In the genomic region with DNA sequence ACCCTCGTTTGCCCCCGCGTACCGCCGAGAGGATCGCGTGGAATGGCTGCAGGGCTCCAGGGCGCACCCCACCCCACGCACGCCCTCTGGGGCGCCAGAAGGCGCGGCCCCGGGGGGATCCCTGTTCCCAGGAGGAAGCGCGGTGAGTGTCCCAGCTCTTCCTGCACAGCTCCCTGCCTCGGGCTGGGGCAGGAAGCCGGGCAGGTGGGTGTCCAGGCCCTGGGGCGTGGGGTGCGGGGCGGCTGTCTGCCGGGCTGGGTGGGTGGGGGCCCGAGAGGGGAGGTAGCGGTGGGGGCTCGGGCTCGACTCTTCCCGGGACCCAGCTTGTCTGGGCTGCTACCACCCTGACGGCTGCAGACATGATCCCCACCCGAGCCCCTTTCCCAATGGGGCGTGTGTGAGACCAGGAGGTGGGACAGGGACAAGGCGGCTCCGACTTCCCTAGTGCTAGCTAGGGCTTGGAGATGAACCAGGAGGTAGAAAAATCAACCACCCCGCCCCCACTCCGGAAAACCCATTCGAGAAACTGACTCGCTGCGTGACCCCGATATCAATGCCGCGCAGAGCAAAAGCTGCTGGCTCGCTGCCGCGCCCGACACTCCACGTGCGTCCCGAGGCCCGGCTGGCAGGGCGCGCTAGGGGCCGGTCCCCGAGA, we compare ENCODE assay signal across 8 mouse cellular contexts.
DNase-seq lines count a peak whose midpoint lies in the region; ATAC-seq and TF ChIP-seq lines count a peak whose summit lies in the region.

No protein-coding gene starts in this region.

- H3K36me3 ChIP-seq in CH12.LX (replicated peaks in 1 of 2; ENCODE audit: control insufficient read depth in 1 of 2, insufficient read depth in 1 of 2, low read length in 1 of 2) = no peaks in the 10 kb centered on the region
- no peaks in the 10 kb centered on the region for H3K36me3 ChIP-seq in embryonic facial prominence, embryonic 13.5 days
- H3K36me3 ChIP-seq in heart, embryonic 13.5 days = no peaks in the 10 kb centered on the region
- no peaks in the 10 kb centered on the region for H3K36me3 ChIP-seq in stomach, embryonic 14.5 days (ENCODE audit: control insufficient read depth, insufficient read depth, low read length)

- no peak for DNase-seq in CH12.LX (ENCODE audit: extremely low read depth)
- DNase-seq in ZHBTc4 (ENCODE audit: low read depth, low spot score) = peak; percentile 55
- DNase-seq in kidney, postnatal 14 days = peak; percentile 48
- no peak for DNase-seq in layer of hippocampus, postnatal 36 days

- dilution Hi-C loops in CH12.LX (cut with MboI; ENCODE audit: extremely low pct_ligation_motif_present, extremely low pct_unique_long_range_greater_than_20kb, low sequenced_read_pairs) = no loop called here

- no peak for TF ChIP-seq EP300 in CH12.LX (IDR thresholded peaks at IDR 0.05; ENCODE audit: low read length)

- ATAC-seq in embryonic facial prominence, embryonic 13.5 days (ENCODE audit: insufficient number of reproducible peaks, insufficient read depth, low FRiP score, low TSS enrichment, low read depth) = peak; percentile 57; the same call in 1 of the 2 replicates
- peak; percentile 43; the same call in 1 of the 2 replicates for ATAC-seq in heart, embryonic 13.5 days (ENCODE audit: extremely low read depth, insufficient number of reproducible peaks, low FRiP score, low TSS enrichment)
- peak; percentile 54 for ATAC-seq in megakaryocyte-erythroid progenitor cell, adult 5-6 weeks (replicated peaks; ENCODE audit: low FRiP score, low TSS enrichment, poor library complexity, severe bottlenecking)
- ATAC-seq in stomach, embryonic 14.5 days (ENCODE audit: insufficient number of reproducible peaks, insufficient read depth, low FRiP score, low read depth) = peak; percentile 47; the same call in 1 of the 2 replicates

- in situ Hi-C loops in CH12.LX (cut with MboI; ENCODE audit: low pct_ligation_motif_present, low pct_unique_long_range_greater_than_20kb, low sequenced_read_pairs) = loop anchor here (25.0 kb wide), 1 partner anchor 289 kb away; a partner anchor contains a TSS

- H3K79me2 ChIP-seq in CH12.LX (replicated peaks; ENCODE audit: control insufficient read depth, extremely low read depth, insufficient read depth, poor library complexity, severe bottlenecking) = no peaks in the 10 kb centered on the region

- H3K27me3 ChIP-seq in CH12.LX (replicated peaks) = no peaks in the 10 kb centered on the region
- H3K27me3 ChIP-seq in embryonic facial prominence, embryonic 13.5 days = peaks cover 39% of the 10 kb centered on the region
- H3K27me3 ChIP-seq in heart, embryonic 13.5 days (replicated peaks) = peaks cover 26% of the 10 kb centered on the region; the same call in 1 of the 2 replicates
- H3K27me3 ChIP-seq in stomach, embryonic 14.5 days (ENCODE audit: control insufficient read depth, insufficient read depth, low read length) = no peaks in the 10 kb centered on the region

- H3K27ac ChIP-seq in CH12.LX (ENCODE audit: insufficient read depth, low read depth) = no peak overlapping the region
- peak overlapping the region; percentile 71; the same call in 1 of the 2 replicates for H3K27ac ChIP-seq in embryonic facial prominence, embryonic 13.5 days
- peak overlapping the region; percentile 29 for H3K27ac ChIP-seq in heart, embryonic 13.5 days (replicated peaks)
- H3K27ac ChIP-seq in stomach, embryonic 14.5 days (ENCODE audit: low read length) = peak overlapping the region; percentile 48; the same call in 1 of the 2 replicates

- peak overlapping the region; percentile 64 for H3K4me2 ChIP-seq in CH12.LX (ENCODE audit: insufficient read depth, low read depth, poor library complexity, severe bottlenecking)
- peak overlapping the region; percentile 97 for H3K4me2 ChIP-seq in embryonic facial prominence, embryonic 13.5 days
- H3K4me2 ChIP-seq in heart, embryonic 13.5 days = peak overlapping the region; percentile 94
- H3K4me2 ChIP-seq in stomach, embryonic 14.5 days (replicated peaks; ENCODE audit: low read depth, low read length) = peak overlapping the region; percentile 97

- no peak for TF ChIP-seq CTCF in CH12.LX (conservative IDR thresholded peaks at IDR 0.05 in 1 of 2, IDR thresholded peaks at IDR 0.05 in 1 of 2; ENCODE audit: low read depth in 2 of 2, low read length in 2 of 2)

- no peaks in the 10 kb centered on the region for H3K9me3 ChIP-seq in CH12.LX (replicated peaks; ENCODE audit: low read length)
- no peaks in the 10 kb centered on the region for H3K9me3 ChIP-seq in embryonic facial prominence, embryonic 13.5 days
- H3K9me3 ChIP-seq in heart, embryonic 13.5 days = no peaks in the 10 kb centered on the region
- no peaks in the 10 kb centered on the region for H3K9me3 ChIP-seq in stomach, embryonic 14.5 days (ENCODE audit: control insufficient read depth, low read depth, low read length)

- H3K4me1 ChIP-seq in CH12.LX (ENCODE audit: control insufficient read depth in 1 of 2, insufficient read depth in 2 of 2) = peaks cover 0 to 8% of the 10 kb centered on the region in 2 experiments; a peak in 2 of 4 replicates
- peaks cover 44% of the 10 kb centered on the region for H3K4me1 ChIP-seq in embryonic facial prominence, embryonic 13.5 days
- peaks cover 28% of the 10 kb centered on the region for H3K4me1 ChIP-seq in heart, embryonic 13.5 days
- peaks cover 10% of the 10 kb centered on the region; the same call in 1 of the 2 replicates for H3K4me1 ChIP-seq in stomach, embryonic 14.5 days (ENCODE audit: control insufficient read depth, insufficient read depth, low read length)

- WGBS in embryonic facial prominence, embryonic 13.5 days = under 1% methylated on average over 49 of the region's 52 CpGs
- under 1% methylated on average over 52 of the region's 52 CpGs for whole genome bisulfite sequencing in heart, embryonic 13.5 days
- under 1% methylated on average over 51 of the region's 52 CpGs for WGBS in stomach, embryonic 14.5 days

- no peak for TF ChIP-seq RAD21 in CH12.LX (IDR thresholded peaks at IDR 0.05; ENCODE audit: low read depth, low read length)

- H3K9ac ChIP-seq in CH12.LX (ENCODE audit: insufficient read depth, low read depth) = no peak overlapping the region
- H3K9ac ChIP-seq in embryonic facial prominence, embryonic 13.5 days = peak overlapping the region; percentile 85
- H3K9ac ChIP-seq in heart, embryonic 13.5 days = peak overlapping the region; percentile 89
- H3K9ac ChIP-seq in stomach, embryonic 14.5 days (replicated peaks; ENCODE audit: low read depth, low read length) = peak overlapping the region; percentile 76

- H3K4me3 ChIP-seq in CH12.LX (replicated peaks in 1 of 3; ENCODE audit: low read depth in 2 of 3, low read length in 2 of 3, poor library complexity in 1 of 3) = peak overlapping the region in 1 of 3 experiments; percentile 9
- peak overlapping the region; percentile 78 for H3K4me3 ChIP-seq in embryonic facial prominence, embryonic 13.5 days
- H3K4me3 ChIP-seq in heart, embryonic 13.5 days = peak overlapping the region; percentile 79
- H3K4me3 ChIP-seq in stomach, embryonic 14.5 days (ENCODE audit: low read depth, low read length) = peak overlapping the region; percentile 84

- TF ChIP-seq POLR2A in CH12.LX (IDR thresholded peaks at IDR 0.05; ENCODE audit: low read depth, low read length) = no peak

TF ChIP-seq in CH12.LX, 34 proteins besides CTCF, POLR2A, EP300 and RAD21:
- TF ChIP-seq UBTF (IDR thresholded peaks at IDR 0.05; ENCODE audit: low read depth, low read length) (no peak), SIN3A (IDR thresholded peaks at IDR 0.05; ENCODE audit: low read length) (no peak), PAX5 (IDR thresholded peaks at IDR 0.05; ENCODE audit: low read length) (no peak), KAT2A (IDR thresholded peaks at IDR 0.05; ENCODE audit: insufficient replicate concordance, low read length) (no peak), CHD1 (IDR thresholded peaks at IDR 0.05; ENCODE audit: low read depth, low read length) (no peak)
TF ChIP-seq in CH12.LX: peak in this region for 0.

Comparison
In these comparisons a context has a peak if more than half of its experiments do, and no peak if none do; other contexts are left out.
1. DNase-seq: peak in ZHBTc4 (single experiment) and kidney, postnatal 14 days (single experiment); none in CH12.LX (single experiment) and layer of hippocampus, postnatal 36 days (0 of 2).
2. Peak in every context shown above with its lines, with median percentiles within 50 percentile points of each other: H3K4me2 ChIP-seq and ATAC-seq.